Comparison of ENCODE assay signal across 8 mouse cellular contexts in the genomic region with DNA sequence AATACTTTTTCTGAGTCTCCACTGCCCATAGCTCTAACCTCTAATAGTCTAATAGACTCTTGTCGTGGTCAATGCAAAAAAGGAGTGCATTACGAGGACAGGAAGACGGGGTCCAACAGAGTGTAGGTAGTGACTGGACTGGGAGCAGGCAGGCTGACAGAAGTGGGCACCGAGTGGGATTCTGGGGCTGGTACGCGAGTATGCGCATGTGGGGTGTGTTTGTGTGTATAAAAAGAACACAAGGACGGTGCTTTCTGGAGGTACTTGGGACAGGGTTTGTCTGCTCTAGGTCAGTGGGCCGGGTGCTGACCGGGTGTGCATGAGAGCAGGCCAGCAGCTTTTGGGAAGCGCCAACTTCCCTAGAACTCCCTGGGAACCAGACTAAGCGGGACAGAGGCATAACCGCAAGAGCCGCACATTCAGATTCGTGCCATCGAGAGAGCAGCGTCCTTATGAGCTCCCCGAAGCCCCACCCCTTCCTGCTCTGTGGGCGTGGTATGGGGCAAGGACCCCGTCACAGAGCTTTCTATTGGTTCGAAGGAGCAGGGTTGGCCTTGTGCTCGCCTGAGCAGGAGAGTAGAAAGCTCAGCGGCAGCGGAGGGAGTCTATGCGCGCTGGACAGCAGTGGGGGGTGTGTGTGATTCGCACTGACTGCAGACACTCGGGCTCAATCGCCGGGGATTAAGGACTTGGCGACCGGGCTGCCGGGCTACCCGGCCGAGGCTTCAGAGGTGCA. TPM values are rescaled to one million over a fixed set of nuclear protein-coding genes. Genes with fewer than 3 reads are reported as not detected.
A peak's percentile ranks its signal among the peaks of the same experiment; 100 is the strongest.
DNase-seq lines count a peak whose midpoint lies in the region; ATAC-seq and TF ChIP-seq lines count a peak whose summit lies in the region.

A gene (plus strand): TSS at position 608 of the 736 bp plus-strand sequence.

- no peaks in the 10 kb centered on the region for H3K9me3 ChIP-seq in hindbrain, postnatal 0 days (ENCODE audit: low read length)

- 37% methylated on average over 35 of the region's 35 CpGs for WGBS in hindbrain, postnatal 0 days

- 0 out of 2 replicates have a peak, but pooled peaks cover 4% of the 10 kb centered on the region for H3K4me1 ChIP-seq in hindbrain, postnatal 0 days (ENCODE audit: insufficient read depth, low read length)

- peak within 1 kb of the TSS; percentile 84 for H3K4me3 ChIP-seq in gastrocnemius, adult 2 months
- H3K4me3 ChIP-seq in hindbrain, postnatal 0 days (ENCODE audit: low read length) = peak within 1 kb of the TSS; percentile 54
- peak within 1 kb of the TSS; percentile 65 for H3K4me3 ChIP-seq in left cerebral cortex, adult 2 months

- peak within 1 kb of the TSS; percentile 51 for H3K9ac ChIP-seq in hindbrain, postnatal 0 days (replicated peaks; ENCODE audit: low read length)

- H3K27ac ChIP-seq in gastrocnemius, adult 2 months = peak within 1 kb of the TSS; percentile 88
- peak within 1 kb of the TSS; percentile 73 for H3K27ac ChIP-seq in hindbrain, postnatal 0 days
- peak within 1 kb of the TSS; percentile 54 for H3K27ac ChIP-seq in left cerebral cortex, adult 2 months

- no peak for TF ChIP-seq CTCF in gastrocnemius, adult 2 months (IDR thresholded peaks at IDR 0.05)
- TF ChIP-seq CTCF in hindbrain, postnatal 0 days (IDR thresholded peaks at IDR 0.05; ENCODE audit: low read depth) = no peak
- TF ChIP-seq CTCF in left cerebral cortex, adult 2 months (IDR thresholded peaks at IDR 0.05) = no peak

- peak; percentile 88 for ATAC-seq in common myeloid progenitor, adult 5-6 weeks (replicated peaks; ENCODE audit: low read depth, poor library complexity, severe bottlenecking)
- peak; percentile 95 for ATAC-seq in hindbrain, postnatal 0 days
- ATAC-seq in megakaryocyte, adult 5-6 weeks (ENCODE audit: poor library complexity, severe bottlenecking) = peak; percentile 91

- H3K36me3 ChIP-seq in hindbrain, postnatal 0 days (ENCODE audit: insufficient read depth, low read length) = no peaks in the 10 kb centered on the region

- DNase-seq in WW6 (ENCODE audit: low read depth, low spot score) = peak; percentile 57
- peak; percentile 92 for DNase-seq in gastrocnemius, adult 2 months
- peak; percentile 93 for DNase-seq in hindbrain, postnatal 0 days (ENCODE audit: low spot score)
- peak; percentile 79 to 82 for DNase-seq in left cerebral cortex, adult 2 months (ENCODE audit: extremely low spot score in 1 of 2, low spot score in 2 of 2)
- DNase-seq in right cerebral cortex, adult 2 months (ENCODE audit: low spot score in 2 of 2) = peak; percentile 83 to 85
- DNase-seq in urinary bladder, postnatal 14 days (ENCODE audit: low spot score) = peak; percentile 89

- peak within 1 kb of the TSS; percentile 61 for H3K4me2 ChIP-seq in hindbrain, postnatal 0 days (ENCODE audit: low read depth, low read length)

- no peaks in the 10 kb centered on the region for H3K27me3 ChIP-seq in hindbrain, postnatal 0 days (ENCODE audit: insufficient read depth, low read length)

- intact Hi-C loops in gastrocnemius, adult 2 months (cut with DNase I) = loop anchor here (1.0 to 10.0 kb wide), 5 partner anchors 62 to 387 kb away; no protein-coding TSS in a partner anchor
- intact Hi-C loops in left cerebral cortex, adult 2 months (cut with DNase I) = loop anchor here (1.0 to 10.0 kb wide), 10 partner anchors 63 to 839 kb away; a partner anchor contains a TSS

RNA-seq across cellular contexts. Expression of the gene that starts here (rescaled TPM):
- 3.0 and 3.1 TPM in 2 replicates for total RNA-seq in common myeloid progenitor, adult 5-6 weeks (2017)
- 1 to 10 TPM; 5.8 to 9.8 TPM for total RNA-seq in gastrocnemius, adult 2 months (2021)
- total RNA-seq in hindbrain, postnatal 0 days (2014; rRNA removed) = 29.4 and 30.1 TPM in 2 replicates
- polyA plus RNA-seq in hindbrain, postnatal 0 days (2015; fragmentation: Nextera tagmentation; extraction: Ambion mirVana) = 15.1 and 15.3 TPM in 2 replicates
- 10 to 100 TPM; 17.3 to 23.2 TPM for total RNA-seq in left cerebral cortex, adult 2 months (2021)
- 1.1 and 1.5 TPM in 2 replicates for total RNA-seq in megakaryocyte, adult 5-6 weeks (2015)
- total RNA-seq in megakaryocyte, adult 5-6 weeks (2017) = 0.95 and 1.4 TPM in 2 replicates

Comparison
In these comparisons a context has a peak if more than half of its experiments do, and no peak if none do; other contexts are left out.
1. Peak in every context shown above with its lines: DNase-seq, ATAC-seq, H3K4me3 ChIP-seq and H3K27ac ChIP-seq.